Mouse (Mus musculus): ENCODE measurements around the gene Gse1. TPM values are rescaled to one million over a fixed set of nuclear protein-coding genes. Genes with fewer than 3 reads are reported as not detected.

The Gse1 gene
- polyA plus RNA-seq, 1 experiment, result 55.9 TPM

GRCm38 (mm10) chr8:120222548-120222947, 5.7 kb upstream of the Gse1 start:
- H3K27ac ChIP-seq (ENCODE audit: insufficient read depth, low read depth, low read length), result no peak overlapping the region
- TF ChIP-seq CTCF (IDR thresholded peaks at IDR 0.05; ENCODE audit: extremely low read depth, insufficient read length, insufficient replicate concordance, low read depth, low read length) (no peak), POLR2A (IDR thresholded peaks at IDR 0.05; ENCODE audit: low read depth, low read length) (no peak)
- H3K36me3 ChIP-seq (ENCODE audit: control insufficient read depth, insufficient read depth, low read length), result no peaks in the 10 kb centered on the region
- H3K27me3 ChIP-seq (ENCODE audit: control insufficient read depth, insufficient read depth, low read length), result no peaks in the 10 kb centered on the region
- 67% methylated on average over 11 of the region's 11 CpGs for WGBS
- H3K4me1 ChIP-seq (ENCODE audit: control insufficient read depth, insufficient read depth, insufficient read length, low read length), result peaks cover under 1% of the 10 kb centered on the region; the same call in 1 of the 2 replicates
- H3K4me3 ChIP-seq (ENCODE audit: low read depth, low read length), result no peak overlapping the region

- no peaks in the 10 kb centered on the region for H3K36me3 ChIP-seq (ENCODE audit: control insufficient read depth, insufficient read depth, low read length)
- peaks cover 16% of the 10 kb centered on the region for H3K27me3 ChIP-seq (ENCODE audit: control insufficient read depth, insufficient read depth, low read length)
- H3K4me1 ChIP-seq (ENCODE audit: control insufficient read depth, insufficient read depth, insufficient read length, low read length), result peaks cover 3% of the 10 kb centered on the region
- H3K27ac ChIP-seq (ENCODE audit: insufficient read depth, low read depth, low read length), result peak overlapping the region; percentile 46; the same call in 1 of the 2 replicates
- WGBS, result 66% methylated on average over 11 of the region's 11 CpGs
- no peak for TF ChIP-seq CTCF (IDR thresholded peaks at IDR 0.05; ENCODE audit: extremely low read depth, insufficient read length, insufficient replicate concordance, low read depth, low read length)
- no peak for TF ChIP-seq POLR2A (IDR thresholded peaks at IDR 0.05; ENCODE audit: low read depth, low read length)
- no peak overlapping the region for H3K4me3 ChIP-seq (ENCODE audit: low read depth, low read length)
These were observed 3.5 kb upstream of the Gse1 start for GRCm38 (mm10) chr8:120224521-120225420.

GRCm38 (mm10) chr8:120225421-120226151, 2.7 kb upstream of the Gse1 start:
- H3K36me3 ChIP-seq (ENCODE audit: control insufficient read depth, insufficient read depth, low read length), result no peaks in the 10 kb centered on the region
- peaks cover 6% of the 10 kb centered on the region for H3K4me1 ChIP-seq (ENCODE audit: control insufficient read depth, insufficient read depth, insufficient read length, low read length)
- TF ChIP-seq POLR2A (IDR thresholded peaks at IDR 0.05; ENCODE audit: low read depth, low read length) (no peak), CTCF (IDR thresholded peaks at IDR 0.05; ENCODE audit: extremely low read depth, insufficient read length, insufficient replicate concordance, low read depth, low read length) (peak; percentile 3; the same call in 1 of the 2 replicates)
- WGBS, result 46% methylated on average over 10 of the region's 10 CpGs
- peaks cover 22% of the 10 kb centered on the region for H3K27me3 ChIP-seq (ENCODE audit: control insufficient read depth, insufficient read depth, low read length)
- H3K4me3 ChIP-seq (ENCODE audit: low read depth, low read length), result no peak overlapping the region
- H3K27ac ChIP-seq (ENCODE audit: insufficient read depth, low read depth, low read length), result no peak overlapping the region

GRCm38 (mm10) chr8:120226700-120227577, 1.3 kb upstream of the Gse1 start:
- H3K4me3 ChIP-seq (ENCODE audit: low read depth, low read length), result no peak overlapping the region
- 65% methylated on average over 5 of the region's 5 CpGs for WGBS
- no peak overlapping the region for H3K27ac ChIP-seq (ENCODE audit: insufficient read depth, low read depth, low read length)
- H3K4me1 ChIP-seq (ENCODE audit: control insufficient read depth, insufficient read depth, insufficient read length, low read length), result peaks cover 6% of the 10 kb centered on the region
- no peaks in the 10 kb centered on the region for H3K36me3 ChIP-seq (ENCODE audit: control insufficient read depth, insufficient read depth, low read length)
- H3K27me3 ChIP-seq (ENCODE audit: control insufficient read depth, insufficient read depth, low read length), result peaks cover 22% of the 10 kb centered on the region
- TF ChIP-seq CTCF (IDR thresholded peaks at IDR 0.05; ENCODE audit: extremely low read depth, insufficient read length, insufficient replicate concordance, low read depth, low read length), result no peak
- TF ChIP-seq POLR2A (IDR thresholded peaks at IDR 0.05; ENCODE audit: low read depth, low read length), result no peak

- Histone ChIP-seq H3K27ac (ENCODE audit: insufficient read depth, low read depth, low read length) (no peak overlapping the region), H3K36me3 (ENCODE audit: control insufficient read depth, insufficient read depth, low read length) (no peaks in the 10 kb centered on the region), H3K4me3 (ENCODE audit: low read depth, low read length) (no peak overlapping the region)
These were observed 729 bp upstream of the Gse1 start for GRCm38 (mm10) chr8:120227578-120227876.

GRCm38 (mm10) chr8:120228781-120229573, 721 bp downstream of the Gse1 start:
- WGBS, result 1% methylated on average over 125 of the region's 125 CpGs
- no peak overlapping the region for H3K27ac ChIP-seq (ENCODE audit: insufficient read depth, low read depth, low read length)
- no peak for TF ChIP-seq CTCF (IDR thresholded peaks at IDR 0.05; ENCODE audit: extremely low read depth, insufficient read length, insufficient replicate concordance, low read depth, low read length)
- no peak for TF ChIP-seq POLR2A (IDR thresholded peaks at IDR 0.05; ENCODE audit: low read depth, low read length)
- H3K27me3 ChIP-seq (ENCODE audit: control insufficient read depth, insufficient read depth, low read length), result peaks cover 22% of the 10 kb centered on the region
- H3K4me3 ChIP-seq (ENCODE audit: low read depth, low read length), result peak overlapping the region; percentile 67
- no peaks in the 10 kb centered on the region for H3K36me3 ChIP-seq (ENCODE audit: control insufficient read depth, insufficient read depth, low read length)
- peaks cover 6% of the 10 kb centered on the region for H3K4me1 ChIP-seq (ENCODE audit: control insufficient read depth, insufficient read depth, insufficient read length, low read length)

More at GRCm38 (mm10) chr8:120227578-120227876, 729 bp upstream of the Gse1 start:
- H3K27me3 ChIP-seq (ENCODE audit: control insufficient read depth, insufficient read depth, low read length), result peaks cover 22% of the 10 kb centered on the region
- peaks cover 6% of the 10 kb centered on the region for H3K4me1 ChIP-seq (ENCODE audit: control insufficient read depth, insufficient read depth, insufficient read length, low read length)
- TF ChIP-seq CTCF (IDR thresholded peaks at IDR 0.05; ENCODE audit: extremely low read depth, insufficient read length, insufficient replicate concordance, low read depth, low read length) (no peak), POLR2A (IDR thresholded peaks at IDR 0.05; ENCODE audit: low read depth, low read length) (no peak)
